Mouse (Mus musculus) frontal cortex, postnatal 10 days (tissue): Measurements from ENCODE around the gene Nudt17.
"Not testable (repeated sequence)": the region's sequence is repeated elsewhere in the genome, so short reads cannot be mapped to it uniquely, and the experiment has no call there.

Source experiments
- DNase-seq, 2 experiments: peaks; one replicate each; pipeline ENCODE4 v3.0.0; 2022; ENCODE audit warnings: low spot score in 2 of 2, mixed read lengths in 1 of 2

The Nudt17 gene

DNA sequence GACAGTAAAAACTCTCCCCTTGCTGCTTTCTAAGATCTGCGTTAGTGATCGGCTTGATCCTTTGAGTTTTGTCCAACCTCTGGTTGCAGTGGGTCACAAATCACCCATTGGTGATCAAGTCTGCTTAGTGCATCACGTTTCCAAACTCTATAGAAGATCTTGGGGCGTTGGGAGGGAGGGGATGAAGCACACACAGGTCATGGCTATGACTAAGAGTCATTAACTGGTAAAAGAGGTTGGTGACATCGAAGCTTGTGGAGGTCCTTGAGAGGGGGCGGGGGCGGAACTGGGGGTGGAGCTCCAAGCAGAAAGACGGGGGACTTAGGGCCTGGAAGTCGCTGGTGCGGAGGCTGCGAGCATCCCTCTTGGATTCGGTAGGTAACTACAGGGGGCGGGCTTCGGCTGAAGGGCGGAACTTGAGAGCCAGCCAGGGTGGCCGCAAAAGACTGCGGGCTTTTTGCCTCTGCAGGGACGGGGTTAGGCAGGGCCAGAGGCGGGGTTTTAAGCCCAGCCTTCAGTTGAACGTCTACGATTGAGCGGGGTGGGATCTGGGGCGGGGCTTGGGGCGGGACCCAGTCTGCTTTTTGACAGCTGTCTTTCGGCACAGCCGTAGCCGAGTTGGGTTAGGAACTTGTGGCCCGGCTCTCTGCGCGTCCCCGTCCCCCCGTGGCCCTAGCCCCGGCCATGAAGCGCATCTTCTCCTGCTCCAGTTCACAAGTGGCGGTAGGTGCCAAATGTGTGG, 38.5 kb downstream of the Nudt17 start, which contains the start of gene Ankrd35:
Gene Ankrd35 (plus strand): TSS at position 405 of the 742 bp plus-strand sequence.
- peak; percentile 44 to 57 for DNase-seq

- DNase-seq = no peak
These were observed 39.8 kb downstream of the Nudt17 start for GRCm38 (mm10) chr3:96668424-96669067.

DNA sequence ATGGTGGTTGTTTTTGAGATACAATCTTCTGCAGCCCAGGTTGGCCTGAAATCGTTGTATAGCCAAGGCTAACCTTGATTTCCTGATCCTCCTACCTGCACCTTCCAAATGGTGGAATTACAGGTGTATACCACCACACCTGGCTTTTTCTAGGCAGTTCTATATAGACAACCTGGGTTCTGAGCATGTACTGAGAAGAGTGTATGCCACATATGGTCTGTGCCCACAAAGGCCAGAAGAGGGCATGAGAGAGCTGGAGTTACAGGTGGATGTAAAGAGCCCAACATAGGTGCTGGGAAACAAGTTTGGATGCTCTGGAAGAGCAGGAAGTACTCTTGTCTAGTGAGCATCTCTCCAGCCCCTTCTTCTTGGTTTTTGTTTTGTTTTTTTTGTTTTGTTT, 41.0 kb downstream of the Nudt17 start:
- DNase-seq = no peak

DNA sequence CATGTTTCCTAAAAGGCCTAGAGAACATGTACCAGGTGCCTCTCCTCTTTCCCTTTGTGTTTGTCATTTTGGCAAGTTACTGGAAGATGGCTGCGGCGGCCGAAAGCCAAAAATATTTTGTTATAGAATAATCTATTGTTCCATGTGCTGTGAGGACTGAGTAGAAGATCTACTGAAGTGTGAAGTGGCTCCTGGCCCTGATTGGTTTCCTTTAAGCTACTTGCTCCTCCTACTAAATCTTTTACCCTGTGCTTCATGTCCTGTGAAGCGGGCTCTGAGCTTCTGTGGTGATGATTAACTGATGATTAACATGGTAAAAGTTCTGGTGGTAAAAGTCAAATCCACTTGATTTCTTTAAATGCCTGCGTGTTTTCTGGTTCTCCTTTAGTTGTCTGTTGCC, 41.4 kb downstream of the Nudt17 start:
- no peak for DNase-seq

GRCm38 (mm10) chr3:96665732-96666363, 42.5 kb downstream of the Nudt17 start:
- DNase-seq = not testable (repeated sequence)

DNA sequence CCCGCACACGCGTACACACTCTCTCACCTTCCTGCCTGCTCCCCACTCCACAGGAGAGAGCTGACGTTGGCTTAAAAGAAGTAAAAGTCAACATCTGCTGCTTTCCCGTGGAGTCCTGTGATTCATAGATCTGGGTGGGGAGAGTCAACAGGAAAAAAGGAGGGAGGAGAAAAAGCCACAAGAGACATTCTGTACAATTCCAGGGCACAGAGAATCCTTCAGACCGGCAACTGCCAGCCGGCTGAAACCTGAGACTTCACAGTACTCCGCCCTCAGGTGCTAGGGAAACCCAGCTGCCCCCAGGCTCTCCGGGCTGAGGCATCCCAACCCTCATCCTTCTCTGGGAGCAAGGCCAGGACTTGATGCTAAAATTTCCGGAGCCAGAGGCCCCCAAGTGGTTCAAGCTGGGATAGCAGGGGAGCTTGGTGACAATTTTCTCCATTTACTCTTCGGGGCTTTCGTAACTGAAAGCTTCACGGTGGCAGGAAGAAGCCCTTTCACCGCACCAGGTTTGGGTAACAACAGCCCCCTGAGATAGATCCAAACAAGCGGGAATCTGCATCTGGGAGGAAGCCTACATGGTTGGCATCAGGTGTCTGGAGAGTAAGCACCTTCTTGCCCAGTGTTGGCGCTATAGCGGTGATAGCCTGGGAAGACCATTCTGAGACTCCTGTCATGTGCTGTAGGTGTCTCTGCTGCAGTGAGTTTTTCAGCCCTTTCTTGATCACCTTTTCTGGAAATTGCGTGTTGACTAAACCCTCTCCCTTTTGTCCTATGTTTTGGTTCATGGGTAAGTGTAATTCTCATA, 44.7 kb downstream of the Nudt17 start:
- peak; percentile 64 to 81 for DNase-seq

DNA sequence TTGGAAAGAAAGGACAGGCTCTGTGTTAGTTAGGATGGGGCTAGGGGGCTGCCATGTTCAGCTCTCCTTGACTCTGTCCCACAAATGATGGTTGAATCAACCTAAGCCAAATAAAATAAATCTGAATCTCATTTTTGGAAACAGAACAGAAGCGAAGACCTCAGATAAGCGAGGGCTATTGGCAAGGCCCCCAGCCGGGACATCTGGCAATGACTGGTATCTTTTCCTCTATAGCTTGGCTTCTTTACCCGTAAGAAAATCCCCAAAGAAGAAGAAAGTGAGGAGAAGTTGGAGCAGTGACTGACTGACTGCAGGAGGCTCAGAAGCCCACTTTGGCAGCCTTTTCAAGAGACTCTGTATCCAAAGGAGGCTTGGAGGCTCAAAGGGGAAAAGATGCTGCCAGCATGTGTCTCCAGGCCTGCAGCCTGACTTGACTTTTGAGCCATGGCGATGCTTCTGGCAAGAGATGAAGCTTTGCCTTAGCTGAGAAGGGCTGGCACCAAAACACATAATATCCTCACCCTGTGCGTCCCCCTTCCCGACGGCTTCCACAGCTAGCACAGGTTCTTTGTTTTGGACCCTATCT, 45.5 kb downstream of the Nudt17 start:
- DNase-seq = no peak

GRCm38 (mm10) chr3:96660901-96661300, 47.5 kb downstream of the Nudt17 start:
- no peak for DNase-seq
